Comparison of ENCODE assay signal across 15 mouse cellular contexts in genomic region chr2:146384582-146384981, GRCm38 (mm10).
A peak's percentile ranks its signal among the peaks of the same experiment; 100 is the strongest.
DNase-seq lines count a peak whose midpoint lies in the region; ATAC-seq and TF ChIP-seq lines count a peak whose summit lies in the region.
"Had no signal": no experiment of that assay in that cellular context is flagged by ENCODE, and none has a peak within 500 bp of the region (broad histone marks: within the 10 kb centered on the region; RNA-seq: fewer than 3 reads in every experiment).

No protein-coding gene starts in this region.

- 35% methylated on average over 1 of the region's 1 CpGs for WGBS in liver, postnatal 0 days (ENCODE audit: insufficient replicate concordance)
- WGBS in liver, embryonic 11.5 days: 48% methylated on average over 1 of the region's 1 CpGs
- WGBS in heart, embryonic 11.5 days (ENCODE audit: insufficient replicate concordance): 40% methylated on average over 1 of the region's 1 CpGs

- H3K27me3 ChIP-seq in liver, postnatal 0 days (ENCODE audit: insufficient read depth, low read length): no peaks in the 10 kb centered on the region
- H3K27me3 ChIP-seq in liver, embryonic 11.5 days (replicated peaks; ENCODE audit: control insufficient read depth, insufficient read depth, low read length): no peaks in the 10 kb centered on the region
- no peaks in the 10 kb centered on the region for H3K27me3 ChIP-seq in heart, embryonic 11.5 days (ENCODE audit: control insufficient read depth, insufficient read depth, low read length)
- H3K27me3 ChIP-seq: liver, embryonic 12.5 days; stomach, embryonic 15.5 days had no signal

- H3K4me1 ChIP-seq in liver, postnatal 0 days (ENCODE audit: insufficient read depth): no peaks in the 10 kb centered on the region
- no peaks in the 10 kb centered on the region for H3K4me1 ChIP-seq in liver, embryonic 11.5 days (replicated peaks; ENCODE audit: control insufficient read depth, insufficient read depth, low read length)
- H3K4me1 ChIP-seq in heart, embryonic 11.5 days (ENCODE audit: control insufficient read depth, insufficient read depth, low read length): no peaks in the 10 kb centered on the region
- H3K4me1 ChIP-seq: heart, embryonic 10.5 days; liver, embryonic 12.5 days; stomach, embryonic 15.5 days had no signal

- H3K9me3 ChIP-seq in liver, postnatal 0 days (ENCODE audit: low read length): no peaks in the 10 kb centered on the region
- H3K9me3 ChIP-seq in liver, embryonic 11.5 days (ENCODE audit: control insufficient read depth, low read length): no peaks in the 10 kb centered on the region
- H3K9me3 ChIP-seq in heart, embryonic 11.5 days (replicated peaks; ENCODE audit: control insufficient read depth, low read length): no peaks in the 10 kb centered on the region
- H3K9me3 ChIP-seq: heart, embryonic 10.5 days; liver, embryonic 12.5 days; stomach, embryonic 15.5 days had no signal

- no peak overlapping the region for H3K4me2 ChIP-seq in liver, postnatal 0 days (ENCODE audit: low read depth, low read length)
- H3K4me2 ChIP-seq in liver, embryonic 11.5 days: no peak overlapping the region
- no peak overlapping the region for H3K4me2 ChIP-seq in heart, embryonic 11.5 days
- H3K4me2 ChIP-seq: liver, embryonic 12.5 days; stomach, embryonic 15.5 days had no signal

- no peak for ATAC-seq in liver, postnatal 0 days
- ATAC-seq in liver, embryonic 11.5 days (replicated peaks; ENCODE audit: low FRiP score): no peak
- ATAC-seq in megakaryocyte-erythroid progenitor cell, adult 5-6 weeks (replicated peaks; ENCODE audit: low FRiP score, low TSS enrichment, poor library complexity, severe bottlenecking): peak; percentile 41; the same call in 1 of the 2 replicates
- no peak for ATAC-seq in heart, embryonic 11.5 days (replicated peaks; ENCODE audit: insufficient number of reproducible peaks, low FRiP score, low TSS enrichment)
- ATAC-seq: inflammation-experienced regulatory T-cells, adult 6 months; liver, embryonic 12.5 days; midbrain, embryonic 16.5 days had no signal

- peak; percentile 35 for DNase-seq in embryo, embryonic 10 days (ENCODE audit: low spot score)
- no peak for DNase-seq in embryo, embryonic 9.5 days (ENCODE audit: extremely low spot score)
- no peak for DNase-seq in liver, postnatal 0 days
- no peak for DNase-seq in liver, embryonic 11.5 days (ENCODE audit: low spot score)
- peak; percentile 22 for DNase-seq in R1 (ENCODE audit: low read depth, low spot score)
- DNase-seq in frontal cortex, postnatal 14 days (ENCODE audit: low spot score in 2 of 2): no peak
- DNase-seq: adrenal gland, adult 8-10 months; cerebellum, adult 9-11 months had no signal

- H3K4me3 ChIP-seq in liver, postnatal 0 days (ENCODE audit: low read depth, low read length): no peak overlapping the region
- no peak overlapping the region for H3K4me3 ChIP-seq in liver, embryonic 11.5 days (ENCODE audit: low read depth, low read length)
- no peak overlapping the region for H3K4me3 ChIP-seq in heart, embryonic 11.5 days (ENCODE audit: low read depth, low read length)
- H3K4me3 ChIP-seq: heart, embryonic 10.5 days; liver, embryonic 12.5 days; stomach, embryonic 15.5 days had no signal

- TF ChIP-seq CTCF in liver, postnatal 0 days (IDR thresholded peaks at IDR 0.05; ENCODE audit: low read depth): 0 out of 2 replicates have a peak, but pooled peaks have one; percentile 24

- no peak for TF ChIP-seq EP300 in liver, postnatal 0 days (IDR thresholded peaks at IDR 0.05; ENCODE audit: low read depth)

- no peak overlapping the region for H3K27ac ChIP-seq in liver, postnatal 0 days (ENCODE audit: low read depth)
- no peak overlapping the region for H3K27ac ChIP-seq in liver, embryonic 11.5 days (ENCODE audit: low read depth, low read length)
- H3K27ac ChIP-seq in heart, embryonic 11.5 days (ENCODE audit: low read depth, low read length): no peak overlapping the region
- H3K27ac ChIP-seq: heart, embryonic 10.5 days; liver, embryonic 12.5 days; stomach, embryonic 15.5 days had no signal

- H3K9ac ChIP-seq in liver, postnatal 0 days (replicated peaks): no peak overlapping the region
- H3K9ac ChIP-seq in liver, embryonic 11.5 days (ENCODE audit: low read depth, low read length): no peak overlapping the region
- H3K9ac ChIP-seq in heart, embryonic 11.5 days (ENCODE audit: low read depth, low read length): no peak overlapping the region
- H3K9ac ChIP-seq: liver, embryonic 12.5 days; stomach, embryonic 15.5 days had no signal

- H3K36me3 ChIP-seq in liver, postnatal 0 days (replicated peaks; ENCODE audit: insufficient read depth, low read length): peaks cover 13% of the 10 kb centered on the region; the same call in 1 of the 2 replicates
- no peaks in the 10 kb centered on the region; the same call in 1 of the 2 replicates for H3K36me3 ChIP-seq in liver, embryonic 11.5 days (ENCODE audit: control insufficient read depth, insufficient read depth, low read length)
- no peaks in the 10 kb centered on the region for H3K36me3 ChIP-seq in heart, embryonic 11.5 days (ENCODE audit: control insufficient read depth, insufficient read depth, low read length)
- H3K36me3 ChIP-seq: heart, embryonic 10.5 days; stomach, embryonic 15.5 days had no signal

Comparison
In these comparisons a context has a peak if more than half of its experiments do, and no peak if none do; other contexts are left out.
1. DNase-seq: peak in embryo, embryonic 10 days (single experiment) and R1 (single experiment); none in embryo, embryonic 9.5 days (single experiment), liver, postnatal 0 days (single experiment), liver, embryonic 11.5 days (single experiment) and frontal cortex, postnatal 14 days (0 of 2).